8 mouse cellular contexts compared by ENCODE assay signal in genomic region chr13:45613346-45613745, GRCm38 (mm10).
A peak's percentile ranks its signal among the peaks of the same experiment; 100 is the strongest.
DNase-seq lines count a peak whose midpoint lies in the region; ATAC-seq and TF ChIP-seq lines count a peak whose summit lies in the region.

No protein-coding gene starts in this region.

- no peaks in the 10 kb centered on the region for H3K36me3 ChIP-seq in liver, adult 2 months (ENCODE audit: control insufficient read depth, insufficient read depth, low read length)
- no peaks in the 10 kb centered on the region for H3K36me3 ChIP-seq in liver, embryonic 12.5 days

- H3K9me3 ChIP-seq in liver, embryonic 12.5 days (replicated peaks) = peaks cover 6% of the 10 kb centered on the region; the same call in 1 of the 2 replicates

- intact Hi-C loops in left cerebral cortex, postnatal 4 days (cut with DNase I) = no loop called here

- no peak overlapping the region for H3K4me2 ChIP-seq in liver, embryonic 12.5 days

- WGBS in liver, adult 2 months = 66% methylated on average over 5 of the region's 5 CpGs
- 28% methylated on average over 5 of the region's 5 CpGs for WGBS in liver, embryonic 12.5 days (ENCODE audit: insufficient replicate concordance)

- TF ChIP-seq CTCF in liver, adult 2 months (IDR thresholded peaks at IDR 0.05; ENCODE audit: low read depth, low read length) = peak; percentile 56; the same call in 1 of the 2 replicates
- TF ChIP-seq CTCF in brain, embryonic 14.5 days (IDR thresholded peaks at IDR 0.05; ENCODE audit: borderline replicate concordance, extremely low read depth, insufficient read depth, insufficient read length) = peak; percentile 83
- TF ChIP-seq CTCF in embryonic fibroblast, embryonic 13.5 days (IDR thresholded peaks at IDR 0.05; ENCODE audit: borderline replicate concordance, insufficient read depth, low read length) = peak; percentile 39; the same call in 1 of the 2 replicates

- TF ChIP-seq POLR2A in liver, adult 2 months (IDR thresholded peaks at IDR 0.05; ENCODE audit: extremely low read depth, insufficient read depth, low read length) = no peak
- no peak for TF ChIP-seq POLR2A in brain, embryonic 14.5 days (IDR thresholded peaks at IDR 0.05; ENCODE audit: borderline replicate concordance, extremely low read depth, insufficient read depth, insufficient read length, poor library complexity, severe bottlenecking)
- TF ChIP-seq POLR2A in embryonic fibroblast, embryonic 13.5 days (IDR thresholded peaks at IDR 0.05; ENCODE audit: low read depth, low read length) = no peak

- H3K9ac ChIP-seq in liver, adult 2 months (ENCODE audit: low read depth, low read length) = no peak overlapping the region
- H3K9ac ChIP-seq in liver, embryonic 12.5 days = no peak overlapping the region

- no peak overlapping the region for H3K27ac ChIP-seq in liver, adult 2 months (replicated peaks; ENCODE audit: insufficient read depth, low read depth, low read length)
- no peak overlapping the region for H3K27ac ChIP-seq in liver, embryonic 12.5 days
- H3K27ac ChIP-seq in embryonic fibroblast, embryonic 13.5 days (ENCODE audit: insufficient read depth, low read length) = no peak overlapping the region

- H3K4me1 ChIP-seq in liver, adult 2 months (ENCODE audit: control insufficient read depth, insufficient read depth, low read length) = no peaks in the 10 kb centered on the region
- no peaks in the 10 kb centered on the region for H3K4me1 ChIP-seq in liver, embryonic 12.5 days
- 0 out of 2 replicates have a peak, but pooled peaks cover 3% of the 10 kb centered on the region for H3K4me1 ChIP-seq in embryonic fibroblast, embryonic 13.5 days (ENCODE audit: control insufficient read depth, insufficient read depth, low read length)

- H3K27me3 ChIP-seq in liver, adult 2 months (ENCODE audit: control insufficient read depth, insufficient read depth, low read length) = no peaks in the 10 kb centered on the region
- no peaks in the 10 kb centered on the region for H3K27me3 ChIP-seq in liver, embryonic 12.5 days (replicated peaks)

- peak; percentile 17 for DNase-seq in adrenal gland, adult 2 months
- DNase-seq in adrenal gland, postnatal 4 days (ENCODE audit: low spot score in 2 of 2) = no peak
- no peak for DNase-seq in liver, adult 2 months (ENCODE audit: extremely low read depth, low read depth, low spot score)
- DNase-seq in brain, embryonic 14.5 days (ENCODE audit: low read depth) = peak; percentile 62
- DNase-seq in left cerebral cortex, postnatal 4 days = peak; percentile 49
- DNase-seq in retina, postnatal 7 days (ENCODE audit: low read depth, low spot score) = peak; percentile 27

- H3K79me2 ChIP-seq in liver, adult 2 months (ENCODE audit: control insufficient read depth, insufficient read depth, low read length) = peaks cover 6% of the 10 kb centered on the region

- ATAC-seq in liver, embryonic 12.5 days = no peak

- H3K4me3 ChIP-seq in liver, adult 2 months (ENCODE audit: insufficient read depth, low read depth, low read length) = no peak overlapping the region
- no peak overlapping the region for H3K4me3 ChIP-seq in liver, embryonic 12.5 days
- H3K4me3 ChIP-seq in embryonic fibroblast, embryonic 13.5 days (ENCODE audit: insufficient read depth, low read length) = no peak overlapping the region

Comparison
In these comparisons a context has a peak if more than half of its experiments do, and no peak if none do; other contexts are left out.
1. DNase-seq: peak in adrenal gland, adult 2 months (single experiment), brain, embryonic 14.5 days (single experiment), left cerebral cortex, postnatal 4 days (single experiment) and retina, postnatal 7 days (single experiment); none in adrenal gland, postnatal 4 days (0 of 2) and liver, adult 2 months (single experiment).
2. Peak in every context shown above with its lines, with median percentiles within 50 percentile points of each other: CTCF ChIP-seq.